Mouse (Mus musculus): ENCODE results near the gene 1110059G10Rik. TPM values are rescaled to one million over a fixed set of nuclear protein-coding genes. Genes with fewer than 3 reads are reported as not detected.

The 1110059G10Rik gene
- polyA plus RNA-seq, 2 experiments, result 19.3 to 38.0 TPM

DNA sequence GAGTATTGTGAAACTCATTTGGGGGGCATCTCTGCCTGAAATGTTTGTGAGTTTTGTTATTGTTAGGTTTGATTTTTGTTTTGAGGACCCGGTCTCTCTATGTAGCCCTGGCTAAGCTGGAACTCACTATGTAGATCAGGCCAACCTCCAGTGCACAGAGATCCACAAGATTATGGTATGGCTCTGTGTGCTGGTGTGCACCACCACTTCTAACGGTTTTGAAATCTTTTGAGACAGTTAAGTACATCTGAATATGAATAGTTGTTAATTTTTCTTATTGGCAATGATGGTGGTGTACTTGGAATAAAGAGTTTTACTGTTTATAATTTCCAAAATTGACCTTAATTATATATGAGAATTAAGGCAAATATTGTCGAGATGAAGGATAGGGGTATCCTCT lies 28.4 kb downstream of the 1110059G10Rik start:
- Histone ChIP-seq H3K9ac (ENCODE audit: low read depth, low read length, severe bottlenecking) (peak overlapping the region; percentile 97), H3K4me3 (replicated peaks; ENCODE audit: low read length) (peak overlapping the region; percentile 78), H3K36me3 (ENCODE audit: control insufficient read depth, insufficient read depth, low read length) (peaks cover 27% of the 10 kb centered on the region), H3K4me1 (ENCODE audit: control insufficient read depth, insufficient read depth, low read length) (peaks cover 5% of the 10 kb centered on the region), H3K9me3 (ENCODE audit: control insufficient read depth, low read length) (no peaks in the 10 kb centered on the region), H3K27ac (replicated peaks; ENCODE audit: low read depth, low read length) (peak overlapping the region; percentile 83; the same call in 1 of the 2 replicates), H3K4me2 (replicated peaks; ENCODE audit: low read depth, low read length, severe bottlenecking) (peak overlapping the region; percentile 55), H3K27me3 (ENCODE audit: control insufficient read depth, insufficient read depth, low read length) (no peaks in the 10 kb centered on the region)
- no peak for TF ChIP-seq POLR2A (IDR thresholded peaks at IDR 0.05; ENCODE audit: borderline replicate concordance, extremely low read depth, insufficient read depth, insufficient read length)
- DNase-seq (ENCODE audit: low spot score) (no peak), ATAC-seq (ENCODE audit: low FRiP score, low read depth) (no peak)
- 25% methylated on average over 3 of the region's 3 CpGs for WGBS

DNA sequence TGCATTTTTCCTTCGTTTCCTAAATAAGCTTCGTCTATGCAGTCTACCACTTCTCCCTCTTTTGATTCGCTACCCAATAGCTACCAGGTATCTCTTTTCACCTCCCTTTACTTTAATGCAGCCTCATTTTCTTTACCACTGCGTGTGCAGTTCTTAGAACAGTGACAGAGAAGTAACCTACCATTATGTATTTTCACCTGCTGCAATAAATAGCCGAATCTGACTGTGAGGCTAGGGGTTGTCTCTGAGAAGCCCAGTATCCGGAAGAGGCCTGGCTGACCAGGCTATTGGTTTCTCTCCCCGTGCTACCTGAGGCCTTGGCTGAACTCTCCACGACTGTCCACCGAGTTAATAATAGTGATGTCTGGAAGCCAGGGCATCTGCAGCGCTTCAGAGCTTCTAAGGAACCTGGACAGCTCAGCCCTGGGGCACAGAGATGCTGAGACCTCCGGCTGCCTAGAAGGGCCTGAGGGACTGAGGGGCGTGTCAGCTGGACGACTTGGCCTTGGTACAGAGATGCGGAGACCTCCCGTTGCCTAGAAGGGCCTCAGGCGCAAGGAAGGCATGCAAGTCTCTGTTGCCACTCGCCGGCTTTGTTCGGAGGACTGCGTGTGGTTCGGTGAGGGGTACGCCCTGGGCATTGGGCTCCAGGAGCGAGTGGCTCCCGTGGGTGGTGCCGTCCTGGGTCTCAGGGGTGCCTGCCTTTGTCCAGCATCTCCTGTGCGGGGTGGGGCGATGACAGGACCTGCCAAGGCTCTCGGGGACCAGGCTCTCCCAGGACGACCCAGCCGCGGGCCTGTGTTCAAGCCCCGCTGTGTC lies 47.9 kb downstream of the 1110059G10Rik start:
- WGBS, result 14% methylated on average over 32 of the region's 32 CpGs
- DNase-seq (ENCODE audit: low spot score) (peak; percentile 72), ATAC-seq (ENCODE audit: low FRiP score, low read depth) (peak; percentile 92)
- peak; percentile 50; the same call in 1 of the 2 replicates for TF ChIP-seq POLR2A (IDR thresholded peaks at IDR 0.05; ENCODE audit: borderline replicate concordance, extremely low read depth, insufficient read depth, insufficient read length)
- Histone ChIP-seq H3K36me3 (ENCODE audit: control insufficient read depth, insufficient read depth, low read length) (no peaks in the 10 kb centered on the region), H3K4me2 (replicated peaks; ENCODE audit: low read depth, low read length, severe bottlenecking) (peak overlapping the region; percentile 58), H3K4me3 (replicated peaks; ENCODE audit: low read length) (peak overlapping the region; percentile 50), H3K9ac (ENCODE audit: low read depth, low read length, severe bottlenecking) (peak overlapping the region; percentile 78), H3K27ac (replicated peaks; ENCODE audit: low read depth, low read length) (no peak overlapping the region), H3K4me1 (ENCODE audit: control insufficient read depth, insufficient read depth, low read length) (no peaks in the 10 kb centered on the region), H3K9me3 (ENCODE audit: control insufficient read depth, low read length) (no peaks in the 10 kb centered on the region), H3K27me3 (ENCODE audit: control insufficient read depth, insufficient read depth, low read length) (no peaks in the 10 kb centered on the region)

DNA sequence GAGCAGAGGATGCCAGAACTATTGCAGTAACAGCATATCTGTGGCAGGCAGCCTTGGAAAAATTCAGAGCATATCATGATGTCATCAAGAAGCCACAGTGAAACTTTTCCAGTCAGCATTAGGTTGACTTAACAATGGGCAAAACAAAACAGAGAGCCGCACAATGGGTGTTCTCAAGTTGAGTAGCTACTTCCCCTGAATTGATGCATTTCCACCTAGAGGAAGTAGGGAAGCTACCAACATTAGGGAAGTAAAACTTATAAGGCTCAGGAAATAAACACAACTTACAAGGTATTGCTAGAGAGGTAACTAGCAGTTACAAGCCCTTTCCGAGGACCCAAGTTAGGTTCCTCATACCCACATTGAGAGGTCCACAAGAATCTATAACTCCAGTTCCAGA lies 49.8 kb downstream of the 1110059G10Rik start:
- Histone ChIP-seq H3K27me3 (ENCODE audit: control insufficient read depth, insufficient read depth, low read length) (no peaks in the 10 kb centered on the region), H3K9ac (ENCODE audit: low read depth, low read length, severe bottlenecking) (no peak overlapping the region), H3K27ac (replicated peaks; ENCODE audit: low read depth, low read length) (no peak overlapping the region), H3K9me3 (ENCODE audit: control insufficient read depth, low read length) (0 out of 2 replicates have a peak, but pooled peaks cover under 1% of the 10 kb centered on the region), H3K4me3 (replicated peaks; ENCODE audit: low read length) (no peak overlapping the region), H3K4me2 (replicated peaks; ENCODE audit: low read depth, low read length, severe bottlenecking) (no peak overlapping the region), H3K36me3 (ENCODE audit: control insufficient read depth, insufficient read depth, low read length) (no peaks in the 10 kb centered on the region), H3K4me1 (ENCODE audit: control insufficient read depth, insufficient read depth, low read length) (no peaks in the 10 kb centered on the region)
- no peak for TF ChIP-seq POLR2A (IDR thresholded peaks at IDR 0.05; ENCODE audit: borderline replicate concordance, extremely low read depth, insufficient read depth, insufficient read length)
- DNase-seq (ENCODE audit: low spot score) (no peak), ATAC-seq (ENCODE audit: low FRiP score, low read depth) (no peak)
- WGBS, result 91% methylated on average over 2 of the region's 2 CpGs

Other genes with a start within 250 kb of the 1110059G10Rik start
- not detected in 2 replicates for gene Topaz1, start 203.7 kb downstream of the 1110059G10Rik start, polyA plus RNA-seq (2012; rRNA removed)
- not detected in 2 replicates for gene Topaz1, start 203.7 kb downstream of the 1110059G10Rik start, polyA plus RNA-seq (2014; fragmentation: Nextera tagmentation; extraction: Ambion mirVana)
- gene Tcaim, start 145.5 kb downstream of the 1110059G10Rik start, polyA plus RNA-seq (2012; rRNA removed), result 6.1 and 6.6 TPM in 2 replicates
- 7.3 and 7.8 TPM in 2 replicates for gene Tcaim, start 145.5 kb downstream of the 1110059G10Rik start, polyA plus RNA-seq (2014; fragmentation: Nextera tagmentation; extraction: Ambion mirVana)
- not detected in 2 replicates for gene Gm35549, start 107.0 kb downstream of the 1110059G10Rik start, polyA plus RNA-seq (2012; rRNA removed)
- 0.45 and 0.82 TPM in 2 replicates for gene Gm35549, start 107.0 kb downstream of the 1110059G10Rik start, polyA plus RNA-seq (2014; fragmentation: Nextera tagmentation; extraction: Ambion mirVana)
- 117 and 119 TPM in 2 replicates for gene Zfp445, start 85.0 kb downstream of the 1110059G10Rik start, polyA plus RNA-seq (2012; rRNA removed)
- 60.4 and 65.2 TPM in 2 replicates for gene Zfp445, start 85.0 kb downstream of the 1110059G10Rik start, polyA plus RNA-seq (2014; fragmentation: Nextera tagmentation; extraction: Ambion mirVana)
- 9.1 and 9.3 TPM in 2 replicates for gene Zkscan7, start 65.3 kb downstream of the 1110059G10Rik start, polyA plus RNA-seq (2012; rRNA removed)
- gene Zkscan7, start 65.3 kb downstream of the 1110059G10Rik start, polyA plus RNA-seq (2014; fragmentation: Nextera tagmentation; extraction: Ambion mirVana), result 2.6 and 3.2 TPM in 2 replicates
- gene Zfp105, start 27.9 kb downstream of the 1110059G10Rik start, polyA plus RNA-seq (2012; rRNA removed), result 9.7 and 13.3 TPM in 2 replicates
- gene Zfp105, start 27.9 kb downstream of the 1110059G10Rik start, polyA plus RNA-seq (2014; fragmentation: Nextera tagmentation; extraction: Ambion mirVana), result 17.4 and 18.8 TPM in 2 replicates
- 44.9 and 60.3 TPM in 2 replicates for gene Kif15, start within 50 bp of the 1110059G10Rik start, polyA plus RNA-seq (2012; rRNA removed)
- 36.6 and 39.6 TPM in 2 replicates for gene Kif15, start within 50 bp of the 1110059G10Rik start, polyA plus RNA-seq (2014; fragmentation: Nextera tagmentation; extraction: Ambion mirVana)
- 17.1 and 18.3 TPM in 2 replicates for gene Tmem42, start 70.3 kb upstream of the 1110059G10Rik start, polyA plus RNA-seq (2012; rRNA removed)
- 26.2 and 30.1 TPM in 2 replicates for gene Tmem42, start 70.3 kb upstream of the 1110059G10Rik start, polyA plus RNA-seq (2014; fragmentation: Nextera tagmentation; extraction: Ambion mirVana)
- 0.41 and 0.45 TPM in 2 replicates for gene Tgm4, start 83.7 kb upstream of the 1110059G10Rik start, polyA plus RNA-seq (2012; rRNA removed)
- 0.47 and 0.59 TPM in 2 replicates for gene Tgm4, start 83.7 kb upstream of the 1110059G10Rik start, polyA plus RNA-seq (2014; fragmentation: Nextera tagmentation; extraction: Ambion mirVana)
- 63.5 and 101 TPM in 2 replicates for gene Zdhhc3, start 162.2 kb upstream of the 1110059G10Rik start, polyA plus RNA-seq (2012; rRNA removed)
- gene Zdhhc3, start 162.2 kb upstream of the 1110059G10Rik start, polyA plus RNA-seq (2014; fragmentation: Nextera tagmentation; extraction: Ambion mirVana), result 58.1 and 61.5 TPM in 2 replicates
- gene Exosc7, start 162.2 kb upstream of the 1110059G10Rik start, polyA plus RNA-seq (2012; rRNA removed), result 81.1 and 109 TPM in 2 replicates
- gene Exosc7, start 162.2 kb upstream of the 1110059G10Rik start, polyA plus RNA-seq (2014; fragmentation: Nextera tagmentation; extraction: Ambion mirVana), result 96.5 and 105 TPM in 2 replicates
- gene Clec3b, start 199.9 kb upstream of the 1110059G10Rik start, polyA plus RNA-seq (2012; rRNA removed), result 18.1 and 21.0 TPM in 2 replicates
- 1.1 and 1.6 TPM in 2 replicates for gene Clec3b, start 199.9 kb upstream of the 1110059G10Rik start, polyA plus RNA-seq (2014; fragmentation: Nextera tagmentation; extraction: Ambion mirVana)

Measured in limb, embryonic 14.5 days (tissue).